Mouse (Mus musculus): ENCODE measurements at regions not wholly inside any gene's neighbourhood (a gene's known extent, or its start where the extent isn't known, plus 50 kb on each side); places are given as distances from the start of the nearest gene placed in this dataset.

GRCm38 (mm10) chr17:45889051-45889450, 143.1 kb downstream of the Vegfa start:
- Histone ChIP-seq H3K4me1 (replicated peaks) (peaks cover 38% of the 10 kb centered on the region), H3K9ac (peak overlapping the region; percentile 9; the same call in 1 of the 2 replicates), H3K36me3 (no peaks in the 10 kb centered on the region), H3K9me3 (replicated peaks) (no peaks in the 10 kb centered on the region), H3K4me3 (no peak overlapping the region), H3K4me2 (no peak overlapping the region), H3K27me3 (replicated peaks) (peaks cover 17% of the 10 kb centered on the region), H3K27ac (ENCODE audit: poor library complexity, severe bottlenecking) (no peak overlapping the region)
- WGBS, result 55% methylated on average over 7 of the region's 7 CpGs
- no peak for ATAC-seq (ENCODE audit: insufficient number of reproducible peaks, low FRiP score)

GRCm38 (mm10) chr17:45886420-45887049, 145.6 kb downstream of the Vegfa start:
- 4% methylated on average over 17 of the region's 17 CpGs for WGBS
- H3K27me3 ChIP-seq (replicated peaks), result peaks cover 29% of the 10 kb centered on the region
- H3K36me3 ChIP-seq, result no peaks in the 10 kb centered on the region
- H3K4me2 ChIP-seq, result peak overlapping the region; percentile 43
- peak overlapping the region; percentile 30; the same call in 1 of the 2 replicates for H3K27ac ChIP-seq (ENCODE audit: poor library complexity, severe bottlenecking)
- peak; percentile 64 for ATAC-seq (ENCODE audit: insufficient number of reproducible peaks, low FRiP score)
- H3K9ac ChIP-seq, result peak overlapping the region; percentile 33; the same call in 1 of the 2 replicates
- no peaks in the 10 kb centered on the region for H3K9me3 ChIP-seq (replicated peaks)
- no peak overlapping the region for H3K4me3 ChIP-seq
- peaks cover 38% of the 10 kb centered on the region for H3K4me1 ChIP-seq (replicated peaks)

- H3K36me3 ChIP-seq, result no peaks in the 10 kb centered on the region
- peaks cover 29% of the 10 kb centered on the region for H3K27me3 ChIP-seq (replicated peaks)
- H3K9me3 ChIP-seq (replicated peaks), result no peaks in the 10 kb centered on the region
- 49% methylated on average over 24 of the region's 24 CpGs for WGBS
- H3K4me3 ChIP-seq, result no peak overlapping the region
- ATAC-seq (ENCODE audit: insufficient number of reproducible peaks, low FRiP score), result peak; percentile 40; the same call in 1 of the 2 replicates
- H3K27ac ChIP-seq (ENCODE audit: poor library complexity, severe bottlenecking), result 0 out of 2 replicates have a peak overlapping the region, but pooled peaks have one; percentile 30
- H3K4me2 ChIP-seq, result peak overlapping the region; percentile 43
- no peak overlapping the region for H3K9ac ChIP-seq
- peaks cover 38% of the 10 kb centered on the region for H3K4me1 ChIP-seq (replicated peaks)
These were observed 146.5 kb downstream of the Vegfa start for GRCm38 (mm10) chr17:45885461-45886336.

GRCm38 (mm10) chr17:45884021-45884722, 148.0 kb downstream of the Vegfa start:
- H3K4me2 ChIP-seq, result no peak overlapping the region
- no peak overlapping the region for H3K4me3 ChIP-seq
- H3K4me1 ChIP-seq (replicated peaks), result peaks cover 37% of the 10 kb centered on the region
- H3K9me3 ChIP-seq (replicated peaks), result no peaks in the 10 kb centered on the region
- H3K27ac ChIP-seq (ENCODE audit: poor library complexity, severe bottlenecking), result no peak overlapping the region
- no peak for ATAC-seq (ENCODE audit: insufficient number of reproducible peaks, low FRiP score)
- no peak overlapping the region for H3K9ac ChIP-seq
- 66% methylated on average over 9 of the region's 9 CpGs for WGBS
- no peaks in the 10 kb centered on the region for H3K36me3 ChIP-seq
- peaks cover 29% of the 10 kb centered on the region for H3K27me3 ChIP-seq (replicated peaks)

- Histone ChIP-seq H3K9ac (no peak overlapping the region), H3K27ac (ENCODE audit: poor library complexity, severe bottlenecking) (no peak overlapping the region), H3K27me3 (replicated peaks) (peaks cover 26% of the 10 kb centered on the region), H3K36me3 (no peaks in the 10 kb centered on the region), H3K4me3 (no peak overlapping the region), H3K4me1 (replicated peaks) (peaks cover 29% of the 10 kb centered on the region), H3K4me2 (no peak overlapping the region), H3K9me3 (replicated peaks) (peaks cover 5% of the 10 kb centered on the region)
- 64% methylated on average over 3 of the region's 3 CpGs for WGBS
- ATAC-seq (ENCODE audit: insufficient number of reproducible peaks, low FRiP score), result no peak
These were observed 149.0 kb upstream of the 1600014C23Rik start for GRCm38 (mm10) chr17:45882682-45883081.

GRCm38 (mm10) chr17:45881284-45881683, 147.6 kb upstream of the 1600014C23Rik start:
- Histone ChIP-seq H3K27me3 (replicated peaks) (peaks cover 32% of the 10 kb centered on the region), H3K9me3 (replicated peaks) (peaks cover 5% of the 10 kb centered on the region), H3K4me1 (replicated peaks) (peaks cover 19% of the 10 kb centered on the region), H3K9ac (no peak overlapping the region), H3K27ac (ENCODE audit: poor library complexity, severe bottlenecking) (no peak overlapping the region), H3K4me3 (no peak overlapping the region), H3K4me2 (no peak overlapping the region), H3K36me3 (no peaks in the 10 kb centered on the region)
- ATAC-seq (ENCODE audit: insufficient number of reproducible peaks, low FRiP score), result no peak
- WGBS, result 89% methylated on average over 9 of the region's 9 CpGs

GRCm38 (mm10) chr17:45880761-45881160, 147.1 kb upstream of the 1600014C23Rik start:
- Histone ChIP-seq H3K27ac (ENCODE audit: poor library complexity, severe bottlenecking) (no peak overlapping the region), H3K4me2 (no peak overlapping the region), H3K9me3 (replicated peaks) (peaks cover 5% of the 10 kb centered on the region), H3K4me3 (no peak overlapping the region), H3K9ac (no peak overlapping the region), H3K4me1 (replicated peaks) (peaks cover 14% of the 10 kb centered on the region), H3K36me3 (no peaks in the 10 kb centered on the region), H3K27me3 (replicated peaks) (peaks cover 35% of the 10 kb centered on the region)
- 76% methylated on average over 6 of the region's 6 CpGs for WGBS
- no peak for ATAC-seq (ENCODE audit: insufficient number of reproducible peaks, low FRiP score)

- H3K27ac ChIP-seq (ENCODE audit: poor library complexity, severe bottlenecking), result no peak overlapping the region
- H3K4me1 ChIP-seq (replicated peaks), result peaks cover 5% of the 10 kb centered on the region; the same call in 1 of the 2 replicates
- H3K9ac ChIP-seq, result no peak overlapping the region
- no peak overlapping the region for H3K4me3 ChIP-seq
- H3K4me2 ChIP-seq, result no peak overlapping the region
- peaks cover 31% of the 10 kb centered on the region for H3K27me3 ChIP-seq (replicated peaks)
- no peak for ATAC-seq (ENCODE audit: insufficient number of reproducible peaks, low FRiP score)
- H3K9me3 ChIP-seq (replicated peaks), result peaks cover 5% of the 10 kb centered on the region
- WGBS, result 73% methylated on average over 6 of the region's 6 CpGs
- H3K36me3 ChIP-seq, result no peaks in the 10 kb centered on the region
These were observed 146.0 kb upstream of the 1600014C23Rik start for GRCm38 (mm10) chr17:45879478-45880250.

- no peaks in the 10 kb centered on the region for H3K36me3 ChIP-seq
- H3K27ac ChIP-seq (ENCODE audit: poor library complexity, severe bottlenecking), result no peak overlapping the region
- H3K9ac ChIP-seq, result no peak overlapping the region
- no peak overlapping the region for H3K4me2 ChIP-seq
- H3K27me3 ChIP-seq (replicated peaks), result peaks cover 34% of the 10 kb centered on the region
- WGBS, result 81% methylated on average over 6 of the region's 6 CpGs
- no peak for ATAC-seq (ENCODE audit: insufficient number of reproducible peaks, low FRiP score)
- H3K9me3 ChIP-seq (replicated peaks), result peaks cover 5% of the 10 kb centered on the region
- H3K4me3 ChIP-seq, result no peak overlapping the region
- H3K4me1 ChIP-seq (replicated peaks), result peaks cover 14% of the 10 kb centered on the region
These were observed 144.8 kb upstream of the 1600014C23Rik start for GRCm38 (mm10) chr17:45878394-45878793.

GRCm38 (mm10) chr17:45875325-45875724, 141.7 kb upstream of the 1600014C23Rik start:
- no peak for ATAC-seq (ENCODE audit: insufficient number of reproducible peaks, low FRiP score)
- no peak overlapping the region for H3K9ac ChIP-seq
- no peaks in the 10 kb centered on the region for H3K36me3 ChIP-seq
- H3K27me3 ChIP-seq (replicated peaks), result peaks cover 52% of the 10 kb centered on the region
- H3K4me1 ChIP-seq (replicated peaks), result peaks cover 32% of the 10 kb centered on the region
- H3K27ac ChIP-seq (ENCODE audit: poor library complexity, severe bottlenecking), result no peak overlapping the region
- H3K4me2 ChIP-seq, result no peak overlapping the region
- WGBS, result 88% methylated on average over 8 of the region's 8 CpGs
- peaks cover 5% of the 10 kb centered on the region for H3K9me3 ChIP-seq (replicated peaks)
- H3K4me3 ChIP-seq, result no peak overlapping the region
